Mouse (Mus musculus): ENCODE measurements around the gene Gnaz. TPM values are rescaled to one million over a fixed set of nuclear protein-coding genes. Genes with fewer than 3 reads are reported as not detected.

Gnaz gene
- polyA plus RNA-seq, 1 experiment from 2014 or later = 6.1 TPM

DNA sequence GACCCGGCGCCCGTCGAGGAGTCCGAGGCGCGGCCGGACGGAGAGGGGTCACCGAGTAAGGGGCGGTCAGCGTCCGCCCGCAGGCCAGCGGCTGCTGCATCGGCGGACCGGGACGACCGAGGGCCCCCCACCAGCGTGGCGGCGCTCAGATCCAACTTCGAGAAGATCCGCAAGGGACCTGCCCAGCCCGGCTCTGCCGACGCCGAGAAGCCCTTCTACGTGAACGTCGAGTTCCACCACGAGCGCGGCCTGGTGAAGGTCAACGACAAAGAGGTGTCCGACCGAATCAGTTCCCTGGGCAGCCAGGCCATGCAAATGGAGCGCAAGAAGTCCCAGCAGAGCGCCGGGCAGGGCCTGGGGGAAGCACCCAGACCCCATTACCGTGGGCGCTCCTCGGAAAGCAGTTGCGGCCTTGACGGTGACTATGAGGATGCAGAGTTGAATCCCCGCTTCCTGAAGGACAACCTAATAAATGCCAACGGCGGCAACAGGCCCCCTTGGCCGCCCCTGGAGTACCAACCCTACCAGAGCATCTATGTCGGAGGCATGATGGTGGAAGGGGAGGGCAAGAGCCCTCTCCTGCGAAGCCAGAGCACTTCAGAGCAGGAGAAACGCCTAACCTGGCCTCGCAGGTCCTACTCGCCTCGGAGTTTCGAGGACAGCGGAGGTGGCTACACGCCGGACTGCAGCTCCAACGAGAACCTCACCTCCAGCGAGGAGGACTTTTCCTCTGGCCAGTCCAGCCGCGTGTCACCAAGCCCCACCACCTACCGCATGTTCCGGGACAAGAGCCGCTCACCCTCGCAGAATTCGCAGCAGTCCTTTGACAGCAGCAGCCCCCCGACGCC, 94.6 kb downstream of the Gnaz start:
- Histone ChIP-seq H3K9me3 (ENCODE audit: control insufficient read depth, low read depth, low read length) (no peaks in the 10 kb centered on the region), H3K4me3 (ENCODE audit: low read depth, low read length) (peak overlapping the region; percentile 67), H3K36me3 (ENCODE audit: control insufficient read depth, insufficient read depth, low read length) (peaks cover 4% of the 10 kb centered on the region; the same call in 1 of the 2 replicates), H3K9ac (replicated peaks; ENCODE audit: low read depth, low read length) (peak overlapping the region; percentile 74), H3K4me2 (replicated peaks; ENCODE audit: low read depth, low read length) (peak overlapping the region; percentile 93), H3K4me1 (ENCODE audit: control insufficient read depth, insufficient read depth, low read length) (peaks cover 22% of the 10 kb centered on the region), H3K27me3 (ENCODE audit: control insufficient read depth, insufficient read depth, low read length) (no peaks in the 10 kb centered on the region), H3K27ac (ENCODE audit: low read length) (no peak overlapping the region)
- 3% methylated on average over 71 of the region's 71 CpGs for WGBS
- no peak for ATAC-seq (ENCODE audit: insufficient number of reproducible peaks, insufficient read depth, low FRiP score, low read depth)

GRCm38 (mm10) chr10:75062189-75062561, 95.2 kb downstream of the Gnaz start:
- H3K36me3 ChIP-seq (ENCODE audit: control insufficient read depth, insufficient read depth, low read length) = peaks cover 8% of the 10 kb centered on the region; the same call in 1 of the 2 replicates
- H3K9ac ChIP-seq (replicated peaks; ENCODE audit: low read depth, low read length) = peak overlapping the region; percentile 74
- no peaks in the 10 kb centered on the region for H3K27me3 ChIP-seq (ENCODE audit: control insufficient read depth, insufficient read depth, low read length)
- WGBS = 17% methylated on average over 6 of the region's 6 CpGs
- H3K27ac ChIP-seq (ENCODE audit: low read length) = no peak overlapping the region
- H3K4me3 ChIP-seq (ENCODE audit: low read depth, low read length) = peak overlapping the region; percentile 67
- ATAC-seq (ENCODE audit: insufficient number of reproducible peaks, insufficient read depth, low FRiP score, low read depth) = no peak
- H3K4me2 ChIP-seq (replicated peaks; ENCODE audit: low read depth, low read length) = peak overlapping the region; percentile 93
- H3K4me1 ChIP-seq (ENCODE audit: control insufficient read depth, insufficient read depth, low read length) = peaks cover 22% of the 10 kb centered on the region
- no peaks in the 10 kb centered on the region for H3K9me3 ChIP-seq (ENCODE audit: control insufficient read depth, low read depth, low read length)

DNA sequence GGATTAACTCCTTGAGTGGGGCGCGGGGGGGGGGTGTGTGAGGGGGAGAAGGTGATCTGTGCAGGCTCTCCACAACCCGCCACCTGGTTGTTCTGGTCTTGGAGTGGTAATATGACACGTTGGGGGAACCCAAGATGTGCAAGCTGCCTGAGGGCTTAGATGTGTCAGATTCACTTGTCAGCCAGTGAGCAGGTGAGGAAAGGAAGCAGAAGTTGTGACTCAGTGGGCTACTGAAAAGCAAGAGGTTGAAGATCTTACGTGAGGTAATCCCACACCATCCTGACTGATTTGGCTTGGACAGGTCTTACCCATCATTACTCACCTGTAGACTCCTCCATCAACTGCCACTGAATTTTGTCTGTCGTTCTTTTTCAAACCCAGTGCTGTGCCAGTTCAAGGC, 95.6 kb downstream of the Gnaz start:
- Histone ChIP-seq H3K27me3 (ENCODE audit: control insufficient read depth, insufficient read depth, low read length) (no peaks in the 10 kb centered on the region), H3K36me3 (ENCODE audit: control insufficient read depth, insufficient read depth, low read length) (peaks cover 8% of the 10 kb centered on the region; the same call in 1 of the 2 replicates), H3K4me3 (ENCODE audit: low read depth, low read length) (peak overlapping the region; percentile 67), H3K27ac (ENCODE audit: low read length) (no peak overlapping the region), H3K9ac (replicated peaks; ENCODE audit: low read depth, low read length) (no peak overlapping the region), H3K4me1 (ENCODE audit: control insufficient read depth, insufficient read depth, low read length) (peaks cover 26% of the 10 kb centered on the region), H3K4me2 (replicated peaks; ENCODE audit: low read depth, low read length) (peak overlapping the region; percentile 93), H3K9me3 (ENCODE audit: control insufficient read depth, low read depth, low read length) (no peaks in the 10 kb centered on the region)
- 46% methylated on average over 6 of the region's 6 CpGs for WGBS
- no peak for ATAC-seq (ENCODE audit: insufficient number of reproducible peaks, insufficient read depth, low FRiP score, low read depth)

- H3K4me1 ChIP-seq (ENCODE audit: control insufficient read depth, insufficient read depth, low read length) = peaks cover 32% of the 10 kb centered on the region
- peaks cover 8% of the 10 kb centered on the region; the same call in 1 of the 2 replicates for H3K36me3 ChIP-seq (ENCODE audit: control insufficient read depth, insufficient read depth, low read length)
- H3K4me2 ChIP-seq (replicated peaks; ENCODE audit: low read depth, low read length) = peak overlapping the region; percentile 93
- H3K9me3 ChIP-seq (ENCODE audit: control insufficient read depth, low read depth, low read length) = no peaks in the 10 kb centered on the region
- H3K9ac ChIP-seq (replicated peaks; ENCODE audit: low read depth, low read length) = 0 out of 2 replicates have a peak overlapping the region, but pooled peaks have one; percentile 21
- WGBS = 45% methylated on average over 12 of the region's 12 CpGs
- H3K27me3 ChIP-seq (ENCODE audit: control insufficient read depth, insufficient read depth, low read length) = no peaks in the 10 kb centered on the region
- no peak overlapping the region for H3K27ac ChIP-seq (ENCODE audit: low read length)
- peak overlapping the region; percentile 0; the same call in 1 of the 2 replicates for H3K4me3 ChIP-seq (ENCODE audit: low read depth, low read length)
- ATAC-seq (ENCODE audit: insufficient number of reproducible peaks, insufficient read depth, low FRiP score, low read depth) = no peak
Observed at GRCm38 (mm10) chr10:75063301-75063965, 96.5 kb downstream of the Gnaz start.

DNA sequence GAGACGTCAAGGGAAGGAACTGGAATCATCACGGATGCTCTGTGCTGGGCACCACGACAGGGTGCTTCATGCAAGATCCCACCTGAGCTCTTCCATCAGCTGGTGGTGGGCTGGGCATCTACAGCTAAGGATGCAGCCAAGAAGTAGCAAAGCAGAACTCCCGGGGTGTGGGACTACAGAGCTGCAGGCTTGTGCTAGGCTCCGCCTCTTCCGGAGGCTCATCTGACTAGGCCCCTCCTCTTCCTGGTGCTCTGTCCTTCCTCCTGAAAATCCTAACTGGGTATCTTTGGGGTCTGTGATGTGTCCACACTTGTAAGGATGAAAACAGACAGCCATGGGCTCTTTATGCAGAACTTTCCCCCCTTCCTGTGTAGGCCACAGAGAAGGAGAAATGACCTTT, 98.7 kb downstream of the Gnaz start:
- no peaks in the 10 kb centered on the region for H3K27me3 ChIP-seq (ENCODE audit: control insufficient read depth, insufficient read depth, low read length)
- H3K4me2 ChIP-seq (replicated peaks; ENCODE audit: low read depth, low read length) = no peak overlapping the region
- H3K9ac ChIP-seq (replicated peaks; ENCODE audit: low read depth, low read length) = no peak overlapping the region
- WGBS = 80% methylated on average over 6 of the region's 6 CpGs
- H3K36me3 ChIP-seq (ENCODE audit: control insufficient read depth, insufficient read depth, low read length) = peaks cover 8% of the 10 kb centered on the region; the same call in 1 of the 2 replicates
- H3K4me3 ChIP-seq (ENCODE audit: low read depth, low read length) = no peak overlapping the region
- peaks cover 47% of the 10 kb centered on the region for H3K4me1 ChIP-seq (ENCODE audit: control insufficient read depth, insufficient read depth, low read length)
- H3K9me3 ChIP-seq (ENCODE audit: control insufficient read depth, low read depth, low read length) = no peaks in the 10 kb centered on the region
- no peak for ATAC-seq (ENCODE audit: insufficient number of reproducible peaks, insufficient read depth, low FRiP score, low read depth)
- H3K27ac ChIP-seq (ENCODE audit: low read length) = no peak overlapping the region

Other genes starting within 250 kb of the Gnaz start
- gene Rsph14, start 65.4 kb downstream of the Gnaz start, polyA plus RNA-seq (2014; fragmentation: Nextera tagmentation; extraction: Ambion mirVana) = not detected in 2 replicates
- 10.3 and 12.6 TPM in 2 replicates for gene Rab36, start 69.9 kb downstream of the Gnaz start, polyA plus RNA-seq (2014; fragmentation: Nextera tagmentation; extraction: Ambion mirVana)
- 8.6 and 11.9 TPM in 2 replicates for gene Bcr, start 93.4 kb downstream of the Gnaz start, polyA plus RNA-seq (2014; fragmentation: Nextera tagmentation; extraction: Ambion mirVana)
- gene Specc1l, start 244.9 kb downstream of the Gnaz start, polyA plus RNA-seq (2014; fragmentation: Nextera tagmentation; extraction: Ambion mirVana) = 32.5 and 32.7 TPM in 2 replicates